Mouse (Mus musculus) neural tube, embryonic 10.5 days (tissue): Measurements from ENCODE around the gene Cnot10.
A peak's percentile ranks its signal among the peaks of the same experiment; 100 is the strongest.

Experiments
- DNase-seq: peaks from one replicate; pipeline ENCODE4 v3.0.0-alpha.2; 2017; ENCODE audit warnings: low spot score; ENCODE audit errors: extremely low spot score

Gene Cnot10

DNA sequence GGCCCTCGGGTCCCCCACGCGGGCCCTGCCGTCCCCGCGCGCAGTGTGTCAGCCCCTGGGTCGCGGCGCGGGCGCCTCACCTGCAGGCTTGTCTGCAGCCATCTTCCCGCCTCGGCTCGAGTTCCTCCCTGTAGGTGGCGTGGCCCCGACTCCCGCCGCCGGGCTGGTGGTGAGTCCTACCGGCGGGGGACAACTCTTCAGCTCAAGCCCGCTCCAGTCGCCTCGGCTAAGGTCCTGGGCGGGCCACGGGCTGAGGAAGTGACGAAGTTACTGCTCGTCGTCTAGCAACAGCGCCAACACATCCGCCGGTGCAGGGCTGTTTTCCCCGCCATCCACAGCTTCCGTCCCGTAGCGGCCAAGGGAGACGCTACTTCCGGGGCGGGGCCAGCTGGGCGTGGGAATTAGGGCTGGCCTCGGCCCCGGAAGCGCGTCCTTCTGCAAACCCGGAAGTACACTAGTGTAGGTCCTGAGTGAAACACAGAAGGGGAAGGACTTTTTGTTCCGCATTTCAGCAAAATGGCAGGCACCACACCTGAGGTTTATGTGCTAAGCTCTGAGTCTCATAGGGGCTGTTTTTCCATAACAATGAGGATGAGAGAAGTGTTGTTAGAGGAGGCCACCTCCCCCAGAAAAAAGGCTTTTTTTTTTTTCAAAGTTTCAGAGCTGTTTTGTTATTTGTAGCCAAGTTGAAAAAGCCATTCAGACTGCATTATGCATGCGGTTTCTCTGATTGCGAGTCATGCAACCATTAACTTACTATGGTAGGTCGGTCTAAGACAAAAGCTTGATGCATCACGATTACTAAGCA is at the start of gene Cnot10:
Gene Cnot10 (minus strand): TSS at position 346 of the 808 bp plus-strand sequence.
- DNase-seq = peak; percentile 99

DNA sequence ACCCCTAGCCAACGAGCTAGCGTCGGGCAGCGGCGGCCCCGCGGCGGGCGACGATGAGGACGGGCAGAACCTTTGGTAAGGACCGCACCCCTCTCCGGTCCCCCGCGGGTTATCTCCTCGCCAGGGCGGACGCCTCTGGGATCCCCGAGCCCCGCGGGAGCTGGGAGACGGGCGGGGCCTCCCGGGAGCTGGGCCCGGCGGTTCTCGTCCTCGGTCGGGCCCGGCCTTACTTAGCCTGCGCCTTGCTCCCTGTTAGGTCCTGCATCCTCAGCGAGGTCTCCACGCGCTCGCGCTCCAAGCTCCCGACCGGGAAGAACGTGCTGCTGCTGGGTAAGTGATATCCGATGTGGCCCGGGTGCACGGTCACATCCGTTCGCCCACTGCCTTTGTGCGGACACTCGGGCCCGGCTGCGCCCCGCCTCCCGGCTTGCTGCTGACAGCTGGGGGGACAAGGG is 49.0 kb upstream of the Cnot10 start:
- DNase-seq = no peak

DNA sequence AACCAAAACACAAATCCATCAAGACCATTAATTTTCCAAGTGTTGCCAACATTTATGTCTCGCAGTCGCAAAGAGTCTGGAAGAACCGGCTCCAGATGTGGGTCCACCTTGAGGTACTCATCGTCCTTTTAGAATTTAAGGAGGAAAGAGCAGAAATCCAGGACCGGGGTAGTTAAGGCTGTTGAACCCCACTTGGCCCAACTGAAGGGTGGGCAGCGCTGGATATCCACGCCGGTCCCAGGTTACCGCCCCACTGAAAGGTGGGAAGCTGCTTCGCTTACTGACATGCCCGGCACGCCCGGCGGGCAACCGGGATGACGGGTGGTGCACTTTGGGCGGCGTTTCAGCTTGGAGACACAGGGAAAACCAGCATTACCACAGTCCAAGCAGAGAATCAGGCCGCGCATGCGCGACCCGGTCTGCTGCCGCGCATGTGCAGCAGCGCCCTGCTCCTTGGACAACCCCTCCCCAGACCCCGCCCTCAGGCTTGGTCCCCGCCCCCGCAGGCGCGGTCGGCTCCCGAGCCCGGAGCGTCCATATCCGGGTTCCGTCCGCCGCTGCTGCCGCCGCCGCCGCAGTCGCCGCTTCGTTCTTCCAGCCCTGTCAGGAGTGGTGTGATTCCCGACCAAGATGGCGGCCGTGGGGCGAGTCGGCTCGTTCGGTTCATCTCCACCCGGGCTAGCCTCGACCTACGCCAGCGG is 48.4 kb upstream of the Cnot10 start, which contains the start of gene Dync1li1:
Gene Dync1li1 (plus strand): TSS at position 539 of the 701 bp plus-strand sequence.
- peak; percentile 98 for DNase-seq

DNA sequence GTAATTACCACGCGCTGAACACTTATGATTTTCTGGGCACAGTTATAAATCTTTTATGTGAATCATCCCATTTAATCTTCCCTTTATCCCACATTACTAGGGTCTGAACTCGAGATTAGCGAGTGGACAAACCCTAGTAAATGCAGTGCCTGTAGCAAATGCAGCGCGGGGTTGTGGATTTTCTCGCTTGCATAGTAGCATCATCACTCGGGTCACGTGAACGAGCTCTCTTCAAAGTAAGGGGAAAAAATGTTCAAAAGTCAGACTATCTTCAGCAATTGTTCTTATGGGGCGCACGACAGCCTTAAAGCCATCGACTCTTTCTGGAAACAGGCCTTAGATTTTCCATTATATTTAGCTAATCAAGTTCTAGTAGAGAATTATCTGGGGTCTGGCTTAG is 47.7 kb upstream of the Cnot10 start:
- DNase-seq = no peak

DNA sequence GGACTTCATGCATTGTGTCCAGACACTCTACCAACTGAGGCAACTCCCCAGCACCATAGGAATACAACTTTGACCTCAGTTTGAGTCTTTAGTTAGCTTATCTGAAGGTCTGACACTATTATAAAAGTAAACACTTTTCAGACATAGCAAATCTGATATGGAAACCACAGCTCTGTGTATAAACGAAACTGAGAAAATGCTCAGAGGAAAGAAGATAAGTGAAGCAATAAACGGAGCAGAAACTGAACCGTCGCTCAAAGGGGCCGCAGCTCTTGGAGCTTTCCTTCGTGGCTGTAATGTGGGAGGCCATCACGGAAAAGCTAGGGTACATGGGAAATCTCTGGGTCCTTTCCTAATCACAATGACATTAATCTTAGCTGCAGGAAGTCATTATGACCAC is 46.3 kb upstream of the Cnot10 start:
- DNase-seq = no peak

DNA sequence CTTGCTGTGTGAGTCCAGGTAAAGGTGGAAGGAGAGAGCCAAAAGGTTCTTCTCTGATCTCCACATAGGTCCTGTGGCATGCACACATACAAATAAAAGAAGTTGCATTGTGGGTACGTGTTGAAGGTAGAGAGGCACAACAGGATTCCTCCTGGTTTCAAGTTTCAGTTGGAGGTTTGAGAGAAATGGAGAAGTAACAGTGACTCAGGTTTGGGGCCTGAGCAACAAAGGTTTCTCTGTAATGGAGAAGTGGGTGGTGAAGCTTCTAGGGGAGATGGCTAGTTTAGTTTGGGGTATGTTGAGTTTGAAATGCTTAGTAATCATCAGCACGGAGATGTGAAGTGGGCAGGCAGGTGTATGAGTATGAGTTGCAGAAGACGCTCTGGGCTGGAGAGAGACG is 42.2 kb upstream of the Cnot10 start:
- no peak for DNase-seq

DNA sequence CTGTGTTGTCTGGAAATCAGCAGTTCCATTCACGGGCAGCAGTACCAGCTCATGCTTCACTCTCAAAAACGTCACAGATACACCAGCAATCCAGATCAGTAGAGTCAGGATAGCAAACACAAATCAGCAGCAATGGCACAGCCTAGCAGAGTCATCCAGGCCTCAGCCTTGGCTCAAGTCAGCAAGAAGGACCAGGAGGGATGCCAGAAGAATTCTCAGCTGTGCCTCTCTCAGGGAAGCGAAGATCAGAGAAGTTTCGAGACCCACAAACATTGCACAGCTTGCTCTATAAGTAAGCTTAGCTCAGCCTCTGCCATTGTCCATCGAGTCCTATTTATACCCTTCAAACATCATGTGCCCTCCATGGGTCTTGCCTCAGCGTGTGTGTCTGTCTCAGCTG is 40.5 kb upstream of the Cnot10 start:
- no peak for DNase-seq

DNA sequence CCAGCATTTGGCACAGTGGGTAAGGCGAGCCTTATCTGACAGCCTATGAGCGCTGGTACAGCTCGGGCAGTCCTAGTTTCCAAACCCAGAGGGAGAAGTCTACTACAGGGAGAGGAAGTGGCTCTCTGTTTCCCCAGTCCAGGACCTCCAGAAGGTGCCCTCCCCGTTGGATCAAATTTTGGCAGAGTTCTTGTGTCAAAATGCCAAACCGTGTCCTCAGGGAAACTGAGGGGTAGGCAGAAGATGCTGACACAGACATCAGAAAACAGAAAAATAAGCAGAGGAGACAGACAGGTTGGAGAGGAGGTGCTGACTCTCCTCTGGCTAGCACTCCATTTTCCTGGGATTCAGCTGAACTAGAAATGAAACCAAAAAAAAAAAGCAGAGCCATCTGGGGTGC is 40.0 kb upstream of the Cnot10 start:
- no peak for DNase-seq

DNA sequence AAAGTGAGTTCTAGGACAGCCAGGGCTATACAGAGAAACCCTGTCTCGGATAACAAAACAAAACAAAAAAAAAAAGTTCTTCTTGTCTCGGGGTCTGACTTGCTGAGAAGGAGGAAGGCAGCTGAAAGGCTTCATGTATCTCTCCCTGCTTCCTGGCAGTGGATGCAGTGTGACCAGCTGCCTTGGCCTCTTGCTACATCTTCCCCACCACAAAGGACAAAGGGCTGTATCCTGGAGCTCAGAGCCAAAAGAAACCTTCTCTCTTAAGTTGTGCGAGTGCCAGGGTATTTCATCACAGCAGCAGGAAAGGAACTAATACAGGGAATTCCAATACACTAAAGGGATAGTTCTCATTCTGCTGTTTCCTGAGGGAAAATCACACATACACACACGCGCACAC is 38.6 kb upstream of the Cnot10 start:
- no peak for DNase-seq

DNA sequence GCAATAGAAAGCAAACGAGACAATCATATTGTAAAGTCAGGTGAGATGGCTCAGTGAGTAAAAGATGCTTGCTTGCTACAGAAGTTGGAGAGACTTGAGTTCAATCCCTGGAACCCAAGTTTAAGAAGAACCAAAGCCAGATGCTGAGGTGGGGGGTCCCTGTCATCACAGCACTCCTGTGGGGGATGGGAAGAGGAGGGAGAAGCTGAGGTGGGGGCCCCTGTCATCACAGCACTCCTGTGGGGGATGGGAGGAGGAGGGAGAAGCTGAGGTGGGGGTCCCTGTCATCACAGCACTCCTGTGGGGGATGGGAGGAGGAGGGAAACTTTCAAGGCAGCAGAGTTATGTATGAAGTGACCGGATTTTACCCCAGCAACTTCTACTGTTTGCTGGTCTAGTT is 33.6 kb upstream of the Cnot10 start:
- DNase-seq = no peak

DNA sequence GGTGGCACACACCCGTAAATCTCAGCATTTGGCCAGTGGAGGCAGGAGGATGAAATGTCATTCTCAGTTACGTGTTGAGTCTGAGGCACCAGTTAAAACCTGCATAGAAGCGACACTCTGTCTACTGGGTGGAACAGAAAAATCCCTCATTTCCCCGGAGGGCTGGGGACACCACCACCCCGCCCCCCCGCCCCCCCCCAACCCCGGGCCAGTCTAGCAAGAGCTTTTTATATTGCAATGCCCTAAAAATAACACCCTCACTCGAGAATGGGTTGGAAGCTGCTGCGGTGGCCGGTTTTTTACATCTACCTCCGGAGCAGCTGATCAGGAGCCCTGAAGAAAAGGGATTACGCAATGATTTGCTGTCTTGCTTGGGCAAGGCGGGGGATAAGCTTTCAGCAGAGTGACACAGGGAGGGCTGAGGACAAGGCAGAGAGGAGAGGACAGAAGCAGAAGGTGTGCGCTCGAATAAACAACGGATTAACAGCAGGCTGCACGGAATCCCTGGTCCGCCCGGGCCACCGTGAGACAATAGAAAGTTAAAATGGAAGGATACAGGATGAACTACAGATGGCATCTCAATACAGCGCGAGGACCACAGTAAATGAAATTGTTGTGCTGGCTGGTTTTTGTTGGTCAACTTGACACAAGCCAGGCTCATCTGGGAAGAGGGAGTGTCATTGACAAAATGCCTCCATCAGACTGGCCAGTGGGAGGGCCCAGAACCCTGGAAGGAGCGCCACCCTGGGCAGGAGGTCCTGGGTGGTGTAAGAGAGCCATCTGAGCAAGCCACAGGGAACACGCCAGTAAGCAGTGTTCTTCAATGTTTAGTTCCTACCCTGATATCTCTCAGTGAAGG is 32.9 kb upstream of the Cnot10 start:
- peak; percentile 24 for DNase-seq

DNA sequence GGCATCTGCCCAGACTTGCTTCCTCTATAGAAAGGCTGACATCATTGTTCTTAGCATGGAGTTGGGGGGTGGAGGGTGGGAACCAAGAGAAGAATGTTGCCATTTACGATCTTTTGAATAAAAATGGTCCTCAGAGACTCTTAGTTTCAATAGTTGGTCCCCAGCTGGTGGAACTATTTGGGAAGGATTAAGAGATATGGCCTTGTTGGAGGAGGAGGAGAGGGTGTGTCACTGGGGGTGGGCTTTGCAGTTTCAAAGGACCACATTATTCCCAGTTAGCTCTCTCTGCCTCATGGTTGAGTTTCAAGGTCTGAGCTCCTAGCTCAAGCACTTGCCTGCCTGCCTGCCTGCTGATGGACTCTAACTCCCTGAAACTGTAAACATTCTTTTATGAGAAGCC is 32.0 kb upstream of the Cnot10 start:
- no peak for DNase-seq

DNA sequence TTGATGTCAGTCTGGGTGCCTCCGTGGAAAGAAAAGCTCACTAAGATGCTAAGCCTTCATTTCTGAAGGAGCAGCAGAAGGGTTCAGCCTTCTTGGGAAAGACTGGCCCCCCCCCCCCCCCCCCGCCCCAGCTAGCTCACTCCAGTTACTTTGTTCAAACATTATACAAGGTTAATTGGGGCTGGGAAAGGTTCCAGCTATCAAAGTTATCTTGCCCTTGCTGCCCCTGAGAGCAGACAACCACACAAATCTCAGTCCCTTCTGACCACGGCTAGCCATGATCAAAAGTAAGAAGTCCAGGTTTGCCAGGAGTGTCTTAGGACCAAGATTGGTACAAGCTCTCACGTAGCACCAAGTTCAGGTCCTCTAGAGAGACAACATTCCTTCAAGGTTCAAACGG is 29.0 kb upstream of the Cnot10 start:
- no peak for DNase-seq

DNA sequence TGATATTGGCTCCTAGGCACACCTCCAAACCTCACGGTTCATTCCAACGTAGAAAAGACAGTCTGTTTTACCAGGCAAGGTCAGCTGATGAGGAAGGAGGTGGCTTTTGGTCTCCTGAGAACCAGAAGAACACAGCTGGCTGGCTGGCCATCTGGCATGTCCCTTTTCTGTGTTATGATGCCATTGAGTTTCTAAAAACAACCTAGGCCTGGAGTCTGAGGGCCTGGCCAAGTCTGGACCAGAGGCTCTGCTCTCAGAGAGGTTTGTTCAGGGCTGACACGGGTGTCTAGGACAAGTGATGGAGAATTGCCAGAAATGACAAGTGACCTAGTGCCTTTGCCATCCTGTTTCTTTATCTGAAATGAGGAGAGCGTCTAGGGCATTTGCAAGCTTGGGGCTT is 28.1 kb upstream of the Cnot10 start:
- DNase-seq = no peak

DNA sequence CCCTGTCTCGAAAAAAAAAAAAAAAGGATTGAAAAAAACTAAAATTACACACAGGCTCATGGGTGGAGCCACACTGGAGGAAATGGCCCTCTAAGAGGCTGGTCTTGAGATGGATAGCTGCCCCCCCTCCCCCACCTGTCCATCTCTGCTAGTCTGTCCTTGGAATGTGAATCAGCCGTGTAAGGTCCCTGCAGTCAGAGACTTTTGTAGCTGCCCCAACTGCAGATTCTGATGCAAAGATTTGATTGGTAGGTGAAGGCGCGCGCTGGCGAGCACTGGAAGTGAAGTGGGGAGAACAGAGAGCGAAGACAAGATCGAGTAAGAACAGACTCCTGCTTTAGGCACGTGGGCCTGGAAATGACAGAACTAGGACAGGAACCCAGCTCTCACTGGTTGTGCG is 26.9 kb upstream of the Cnot10 start:
- no peak for DNase-seq

DNA sequence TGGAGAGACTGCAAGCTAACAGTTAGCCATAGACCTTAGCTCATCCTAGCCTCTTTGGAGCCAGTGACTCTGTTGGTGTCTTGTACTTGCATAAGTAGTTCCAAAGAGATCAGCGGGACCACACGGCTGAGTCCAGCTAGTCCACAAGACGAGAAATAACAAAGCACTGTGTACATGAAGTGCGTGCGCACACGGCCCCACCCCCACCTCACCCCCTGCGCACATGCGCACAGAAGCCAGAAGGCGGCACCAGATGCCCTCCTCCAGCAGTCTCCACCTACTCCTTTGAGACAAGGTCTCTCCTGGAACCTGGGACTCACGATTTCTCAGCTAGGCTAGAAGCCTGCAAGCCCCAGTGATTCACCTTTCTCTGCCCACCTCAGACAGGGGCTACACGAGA is 23.8 kb upstream of the Cnot10 start:
- no peak for DNase-seq

DNA sequence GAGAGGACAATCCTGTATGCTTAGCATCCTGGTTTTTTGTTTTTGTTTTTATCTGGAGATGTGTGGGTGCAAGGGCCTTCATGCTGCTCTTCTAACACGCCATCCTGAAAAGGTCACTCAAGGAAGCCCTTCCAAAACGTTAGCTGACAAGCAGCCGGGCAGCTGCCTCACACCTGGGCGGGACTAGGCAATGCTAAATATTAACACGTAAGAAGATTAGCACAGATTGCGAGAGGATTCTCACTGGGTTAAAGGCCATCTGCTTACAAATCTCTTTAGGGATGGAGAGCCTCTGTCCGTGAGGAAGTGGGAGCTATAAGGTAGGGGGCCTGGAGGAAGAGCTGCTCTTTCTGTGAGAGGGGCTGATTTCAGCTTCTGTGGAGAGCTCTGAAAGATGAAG is 22.0 kb upstream of the Cnot10 start:
- DNase-seq = no peak

DNA sequence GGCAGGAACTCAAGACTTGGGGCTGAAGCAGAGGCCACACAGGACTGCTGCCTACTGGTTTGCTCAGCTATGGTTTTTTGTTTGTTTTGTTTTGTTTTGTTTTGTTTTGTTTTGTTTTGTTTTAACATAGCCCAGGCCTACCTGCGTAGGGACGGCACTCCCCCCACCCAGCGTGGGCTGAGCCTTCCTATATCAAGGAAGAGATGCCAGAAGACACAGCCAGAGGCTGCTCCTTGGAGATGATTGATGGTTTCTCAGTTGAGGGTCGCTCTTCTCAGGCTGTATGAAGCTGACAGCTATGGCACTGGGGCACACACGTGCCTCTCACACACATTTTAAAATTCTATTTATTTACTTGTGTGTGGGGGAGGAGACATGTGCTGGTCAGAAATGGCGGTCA is 21.0 kb upstream of the Cnot10 start:
- DNase-seq = no peak

DNA sequence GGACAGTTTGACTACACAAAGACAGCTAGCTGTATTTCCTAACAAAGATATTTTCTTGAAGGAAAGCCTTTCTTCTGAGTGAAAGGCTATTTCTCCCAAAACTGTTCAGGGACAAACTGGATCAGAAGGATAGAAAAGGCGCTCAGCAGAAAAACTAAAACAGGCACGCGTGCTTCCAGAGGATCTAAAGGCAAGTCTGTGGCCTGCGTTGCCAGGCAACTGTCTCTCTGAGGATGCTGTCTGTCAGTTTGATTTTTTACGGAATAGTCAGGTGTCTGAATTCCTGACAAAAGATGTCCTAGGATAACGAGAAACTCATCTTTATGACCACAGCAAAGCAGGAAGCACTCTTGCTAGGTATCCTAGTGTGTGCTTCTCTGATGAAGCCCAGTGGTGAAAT is 20.5 kb upstream of the Cnot10 start:
- DNase-seq = no peak

DNA sequence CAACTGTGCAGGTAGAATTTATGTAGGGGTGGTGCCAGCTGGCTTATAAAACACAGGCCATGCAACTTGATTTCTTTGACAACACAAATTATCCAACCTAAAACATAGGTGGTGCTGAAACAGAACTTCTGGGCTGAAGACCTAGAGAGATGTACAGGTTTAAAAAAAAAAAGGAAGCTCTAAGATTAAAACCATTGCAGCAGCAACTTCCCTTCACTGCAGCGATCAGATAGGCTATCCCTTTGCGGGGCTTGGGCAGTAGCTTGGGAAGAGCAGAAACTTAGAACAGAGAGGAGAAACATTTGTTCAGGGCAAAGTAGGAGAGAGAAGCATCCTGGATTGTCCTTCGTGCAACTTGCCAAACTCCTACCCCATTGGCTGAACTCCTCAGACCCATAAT is 16.7 kb upstream of the Cnot10 start:
- DNase-seq = no peak

DNA sequence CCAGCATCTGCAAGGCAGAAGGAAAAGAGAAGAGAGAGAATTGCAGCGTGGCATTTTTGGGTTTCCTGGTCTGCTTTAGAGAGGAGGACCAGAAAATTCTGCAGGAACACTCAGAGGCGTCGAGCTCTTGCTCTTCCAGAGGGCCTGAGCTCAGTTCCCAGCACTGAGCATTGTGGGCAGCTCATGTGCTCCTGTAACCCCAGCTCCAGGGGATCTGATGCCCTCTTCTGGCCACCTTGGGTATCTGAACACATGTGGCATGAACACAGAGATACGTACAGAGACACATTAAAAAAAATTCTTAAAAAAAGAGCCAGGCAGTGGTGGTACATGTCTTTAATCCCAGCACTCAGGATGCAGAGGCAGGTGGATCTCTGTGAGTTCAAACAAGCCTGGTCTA is 15.4 kb upstream of the Cnot10 start:
- DNase-seq = no peak
